Mouse (Mus musculus): ENCODE measurements around the gene Xylt2. TPM values are rescaled to one million over a fixed set of nuclear protein-coding genes. Genes with fewer than 3 reads are reported as not detected.
A peak's percentile ranks its signal among the peaks of the same experiment; 100 is the strongest.

The Xylt2 gene
- 14.4 and 15.2 TPM in 2 replicates for polyA plus RNA-seq (2016; fragmentation: Nextera tagmentation; extraction: Ambion mirVana)

- H3K4me3 ChIP-seq, result peak within 1 kb of the TSS; percentile 95
- WGBS, result under 1% methylated on average over 82 of the region's 82 CpGs
- DNase-seq (ENCODE audit: extremely low spot score, low spot score), result peak; percentile 89
- peak within 1 kb of the TSS; percentile 97 for H3K27ac ChIP-seq
- peaks cover 11% of the 10 kb centered on the region for H3K36me3 ChIP-seq (replicated peaks)
- H3K4me1 ChIP-seq, result peaks cover 44% of the 10 kb centered on the region
- H3K9me3 ChIP-seq, result no peaks in the 10 kb centered on the region
- no peaks in the 10 kb centered on the region for H3K27me3 ChIP-seq (ENCODE audit: poor library complexity, severe bottlenecking)
Measured at GRCm38 (mm10) chr11:94676754-94677606, at the start of gene Xylt2. Gene Xylt2, minus strand, starts transcription at chr11:94677515.

GRCm38 (mm10) chr11:94719216-94719615 lies 41.9 kb upstream of the Xylt2 start:
- WGBS, result 85% methylated on average over 2 of the region's 2 CpGs
- no peak overlapping the region for H3K4me3 ChIP-seq
- H3K27ac ChIP-seq, result no peak overlapping the region
- DNase-seq (ENCODE audit: extremely low spot score, low spot score), result no peak
- H3K4me1 ChIP-seq, result peaks cover 13% of the 10 kb centered on the region
- H3K36me3 ChIP-seq (replicated peaks), result no peaks in the 10 kb centered on the region
- H3K9me3 ChIP-seq, result no peaks in the 10 kb centered on the region
- H3K27me3 ChIP-seq (ENCODE audit: poor library complexity, severe bottlenecking), result 0 out of 2 replicates have a peak, but pooled peaks cover under 1% of the 10 kb centered on the region

GRCm38 (mm10) chr11:94718113-94718909 lies 41.0 kb upstream of the Xylt2 start:
- H3K36me3 ChIP-seq (replicated peaks), result no peaks in the 10 kb centered on the region
- H3K27ac ChIP-seq, result no peak overlapping the region
- peaks cover 16% of the 10 kb centered on the region for H3K4me1 ChIP-seq
- WGBS, result 91% methylated on average over 7 of the region's 7 CpGs
- H3K9me3 ChIP-seq, result no peaks in the 10 kb centered on the region
- DNase-seq (ENCODE audit: extremely low spot score, low spot score), result no peak
- no peak overlapping the region for H3K4me3 ChIP-seq
- 0 out of 2 replicates have a peak, but pooled peaks cover 10% of the 10 kb centered on the region for H3K27me3 ChIP-seq (ENCODE audit: poor library complexity, severe bottlenecking)

GRCm38 (mm10) chr11:94717239-94717638 lies 39.9 kb upstream of the Xylt2 start:
- Histone ChIP-seq H3K4me3 (0 out of 2 replicates have a peak overlapping the region, but pooled peaks have one; percentile 14), H3K27me3 (ENCODE audit: poor library complexity, severe bottlenecking) (0 out of 2 replicates have a peak, but pooled peaks cover 10% of the 10 kb centered on the region), H3K4me1 (peaks cover 19% of the 10 kb centered on the region), H3K9me3 (no peaks in the 10 kb centered on the region), H3K36me3 (replicated peaks) (no peaks in the 10 kb centered on the region), H3K27ac (0 out of 2 replicates have a peak overlapping the region, but pooled peaks have one; percentile 36)
- DNase-seq (ENCODE audit: extremely low spot score, low spot score), result no peak
- 53% methylated on average over 11 of the region's 11 CpGs for WGBS

GRCm38 (mm10) chr11:94716754-94717153 lies 39.4 kb upstream of the Xylt2 start:
- H3K27me3 ChIP-seq (ENCODE audit: poor library complexity, severe bottlenecking), result 0 out of 2 replicates have a peak, but pooled peaks cover 10% of the 10 kb centered on the region
- no peaks in the 10 kb centered on the region for H3K9me3 ChIP-seq
- 0 out of 2 replicates have a peak overlapping the region, but pooled peaks have one; percentile 14 for H3K4me3 ChIP-seq
- H3K4me1 ChIP-seq, result peaks cover 19% of the 10 kb centered on the region
- H3K27ac ChIP-seq, result 0 out of 2 replicates have a peak overlapping the region, but pooled peaks have one; percentile 36
- DNase-seq (ENCODE audit: extremely low spot score, low spot score), result peak; percentile 38
- no peaks in the 10 kb centered on the region for H3K36me3 ChIP-seq (replicated peaks)
- 25% methylated on average over 9 of the region's 9 CpGs for WGBS

GRCm38 (mm10) chr11:94715622-94716021 lies 38.3 kb upstream of the Xylt2 start:
- WGBS, result 80% methylated on average over 5 of the region's 5 CpGs
- peaks cover 19% of the 10 kb centered on the region for H3K4me1 ChIP-seq

GRCm38 (mm10) chr11:94713246-94713860 lies 36.0 kb upstream of the Xylt2 start:
- WGBS, result 66% methylated on average over 11 of the region's 11 CpGs
- no peak overlapping the region for H3K27ac ChIP-seq
- no peak overlapping the region for H3K4me3 ChIP-seq
- H3K4me1 ChIP-seq, result peaks cover 19% of the 10 kb centered on the region
- H3K9me3 ChIP-seq, result no peaks in the 10 kb centered on the region
- no peak for DNase-seq (ENCODE audit: extremely low spot score, low spot score)
- H3K36me3 ChIP-seq (replicated peaks), result no peaks in the 10 kb centered on the region
- H3K27me3 ChIP-seq (ENCODE audit: poor library complexity, severe bottlenecking), result 0 out of 2 replicates have a peak, but pooled peaks cover 10% of the 10 kb centered on the region

More at GRCm38 (mm10) chr11:94715622-94716021, 38.3 kb upstream of the Xylt2 start:
- Histone ChIP-seq H3K36me3 (replicated peaks) (no peaks in the 10 kb centered on the region), H3K27ac (no peak overlapping the region), H3K27me3 (ENCODE audit: poor library complexity, severe bottlenecking) (0 out of 2 replicates have a peak, but pooled peaks cover 10% of the 10 kb centered on the region), H3K4me3 (no peak overlapping the region), H3K9me3 (no peaks in the 10 kb centered on the region)
- DNase-seq (ENCODE audit: extremely low spot score, low spot score), result no peak

- Histone ChIP-seq H3K4me3 (no peak within 1 kb of the TSS), H3K4me1 (peaks cover 9% of the 10 kb centered on the region), H3K27ac (no peak within 1 kb of the TSS), H3K27me3 (ENCODE audit: poor library complexity, severe bottlenecking) (0 out of 2 replicates have a peak, but pooled peaks cover 3% of the 10 kb centered on the region), H3K9me3 (no peaks in the 10 kb centered on the region), H3K36me3 (replicated peaks) (no peaks in the 10 kb centered on the region)
- WGBS, result 92% methylated on average over 5 of the region's 5 CpGs
- no peak for DNase-seq (ENCODE audit: extremely low spot score, low spot score)
Measured at GRCm38 (mm10) chr11:94704472-94704871, 27.2 kb upstream of the Xylt2 start, which contains the start of gene Gm11541. Gene Gm11541, minus strand, starts transcription at chr11:94704499.

GRCm38 (mm10) chr11:94704020-94704419 lies 26.7 kb upstream of the Xylt2 start:
- H3K36me3 ChIP-seq (replicated peaks), result no peaks in the 10 kb centered on the region
- H3K4me3 ChIP-seq, result no peak overlapping the region
- 43% methylated on average over 7 of the region's 7 CpGs for WGBS
- DNase-seq (ENCODE audit: extremely low spot score, low spot score), result no peak
- H3K27ac ChIP-seq, result no peak overlapping the region
- 0 out of 2 replicates have a peak, but pooled peaks cover 3% of the 10 kb centered on the region for H3K27me3 ChIP-seq (ENCODE audit: poor library complexity, severe bottlenecking)
- no peaks in the 10 kb centered on the region for H3K9me3 ChIP-seq
- H3K4me1 ChIP-seq, result peaks cover 9% of the 10 kb centered on the region

- WGBS, result 77% methylated on average over 3 of the region's 3 CpGs
- Histone ChIP-seq H3K27me3 (ENCODE audit: poor library complexity, severe bottlenecking) (0 out of 2 replicates have a peak, but pooled peaks cover 3% of the 10 kb centered on the region), H3K4me3 (no peak overlapping the region), H3K27ac (no peak overlapping the region), H3K36me3 (replicated peaks) (no peaks in the 10 kb centered on the region), H3K9me3 (no peaks in the 10 kb centered on the region), H3K4me1 (peaks cover 19% of the 10 kb centered on the region)
- no peak for DNase-seq (ENCODE audit: extremely low spot score, low spot score)
Measured at GRCm38 (mm10) chr11:94702216-94702610, 24.9 kb upstream of the Xylt2 start.

GRCm38 (mm10) chr11:94701401-94702215 lies 24.3 kb upstream of the Xylt2 start:
- no peaks in the 10 kb centered on the region for H3K36me3 ChIP-seq (replicated peaks)
- no peak for DNase-seq (ENCODE audit: extremely low spot score, low spot score)
- WGBS, result 74% methylated on average over 27 of the region's 27 CpGs
- H3K4me1 ChIP-seq, result peaks cover 19% of the 10 kb centered on the region
- no peak overlapping the region for H3K27ac ChIP-seq
- 0 out of 2 replicates have a peak, but pooled peaks cover 3% of the 10 kb centered on the region for H3K27me3 ChIP-seq (ENCODE audit: poor library complexity, severe bottlenecking)
- no peak overlapping the region for H3K4me3 ChIP-seq
- no peaks in the 10 kb centered on the region for H3K9me3 ChIP-seq
